Mouse (Mus musculus): Measurements from ENCODE around the gene Sinhcaf.

DNA sequence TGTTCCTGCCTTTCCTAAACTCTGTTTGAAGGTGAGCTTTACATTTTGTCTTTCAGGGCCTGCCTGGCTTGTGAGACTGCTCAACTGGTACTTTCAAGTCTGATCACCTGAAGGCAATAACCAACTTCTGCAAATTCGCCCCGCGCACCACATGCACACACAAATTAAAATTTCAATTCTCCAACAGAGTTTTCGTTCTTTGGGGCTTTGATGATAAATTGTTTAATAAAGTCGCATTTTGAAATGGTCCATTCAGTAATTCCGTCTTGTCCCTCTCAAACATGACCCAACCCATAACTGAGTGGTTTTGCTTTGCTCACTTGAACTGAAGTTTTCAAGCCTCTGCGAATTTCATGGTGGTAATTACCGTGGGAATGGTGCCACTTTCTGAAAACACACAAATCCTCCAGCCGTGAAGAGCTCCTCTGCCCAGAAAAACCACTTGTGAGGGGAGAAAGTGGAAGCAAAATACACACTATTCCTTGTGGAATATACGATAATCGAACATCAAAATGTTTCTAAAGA lies 676 bp upstream of the Sinhcaf start:
- no peak for TF ChIP-seq CTCF (conservative IDR thresholded peaks at IDR 0.05; ENCODE audit: insufficient read depth, insufficient read length, low read depth, low read length)
- no peak for TF ChIP-seq POLR2A (IDR thresholded peaks at IDR 0.05; ENCODE audit: low read depth, low read length)

All from kidney, adult 2 months (tissue).